Mouse (Mus musculus): ENCODE results near the gene Ifitm5. TPM values are rescaled to one million over a fixed set of nuclear protein-coding genes. Genes with fewer than 3 reads are reported as not detected.

Ifitm5 gene
- polyA plus RNA-seq, 1 experiment from 2014 or later, result 179 TPM

Other genes starting within 250 kb of the Ifitm5 start
- gene Cyp2e1, start 186.6 kb downstream of the Ifitm5 start, polyA plus RNA-seq (2014; fragmentation: Nextera tagmentation; extraction: Ambion mirVana), result not detected in 2 replicates
- 0.35 and 0.69 TPM in 2 replicates for gene Syce1, start 162.4 kb downstream of the Ifitm5 start, polyA plus RNA-seq (2014; fragmentation: Nextera tagmentation; extraction: Ambion mirVana)
- gene Zfp941, start 128.1 kb downstream of the Ifitm5 start, polyA plus RNA-seq (2014; fragmentation: Nextera tagmentation; extraction: Ambion mirVana), result 1.4 and 2.3 TPM in 2 replicates
- 7.6 and 12.9 TPM in 2 replicates for gene Urah, start 115.3 kb downstream of the Ifitm5 start, polyA plus RNA-seq (2014; fragmentation: Nextera tagmentation; extraction: Ambion mirVana)
- gene Scgb1c1, start 104.7 kb downstream of the Ifitm5 start, polyA plus RNA-seq (2014; fragmentation: Nextera tagmentation; extraction: Ambion mirVana), result 0.88 and 3.6 TPM in 2 replicates
- not detected in 2 replicates for gene Odf3, start 102.5 kb downstream of the Ifitm5 start, polyA plus RNA-seq (2014; fragmentation: Nextera tagmentation; extraction: Ambion mirVana)
- not detected in 2 replicates for gene Gm45785, start 94.0 kb downstream of the Ifitm5 start, polyA plus RNA-seq (2014; fragmentation: Nextera tagmentation; extraction: Ambion mirVana)
- 76.0 and 80.0 TPM in 2 replicates for gene Ric8a, start 93.3 kb downstream of the Ifitm5 start, polyA plus RNA-seq (2014; fragmentation: Nextera tagmentation; extraction: Ambion mirVana)
- gene Bet1l, start 92.7 kb downstream of the Ifitm5 start, polyA plus RNA-seq (2014; fragmentation: Nextera tagmentation; extraction: Ambion mirVana), result 65.4 and 75.3 TPM in 2 replicates
- 127 and 140 TPM in 2 replicates for gene Psmd13, start 68.3 kb downstream of the Ifitm5 start, polyA plus RNA-seq (2014; fragmentation: Nextera tagmentation; extraction: Ambion mirVana)
- gene Sirt3, start 68.0 kb downstream of the Ifitm5 start, polyA plus RNA-seq (2014; fragmentation: Nextera tagmentation; extraction: Ambion mirVana), result 18.3 and 19.9 TPM in 2 replicates
- 55.5 and 92.1 TPM in 2 replicates for gene Cox8b, start 49.8 kb downstream of the Ifitm5 start, polyA plus RNA-seq (2014; fragmentation: Nextera tagmentation; extraction: Ambion mirVana)
- 0.19 and 0.42 TPM in 2 replicates for gene Nlrp6, start 29.4 kb downstream of the Ifitm5 start, polyA plus RNA-seq (2014; fragmentation: Nextera tagmentation; extraction: Ambion mirVana)
- gene Pgghg, start 8.9 kb downstream of the Ifitm5 start, polyA plus RNA-seq (2014; fragmentation: Nextera tagmentation; extraction: Ambion mirVana), result 22.7 and 25.5 TPM in 2 replicates
- gene Gm45717, start 5.6 kb upstream of the Ifitm5 start, polyA plus RNA-seq (2014; fragmentation: Nextera tagmentation; extraction: Ambion mirVana), result 0.89 TPM in 1 of 2 replicates, not detected in the other
- gene Ifitm2, start 5.7 kb upstream of the Ifitm5 start, polyA plus RNA-seq (2014; fragmentation: Nextera tagmentation; extraction: Ambion mirVana), result 1,406 and 1,438 TPM in 2 replicates
- gene Ifitm1, start 16.9 kb upstream of the Ifitm5 start, polyA plus RNA-seq (2014; fragmentation: Nextera tagmentation; extraction: Ambion mirVana), result 63.4 and 76.6 TPM in 2 replicates
- gene Ifitm3, start 60.5 kb upstream of the Ifitm5 start, polyA plus RNA-seq (2014; fragmentation: Nextera tagmentation; extraction: Ambion mirVana), result 170 and 178 TPM in 2 replicates
- gene Ifitm6, start 67.6 kb upstream of the Ifitm5 start, polyA plus RNA-seq (2014; fragmentation: Nextera tagmentation; extraction: Ambion mirVana), result 1.6 and 2.1 TPM in 2 replicates
- gene Gm17387, start 78.8 kb upstream of the Ifitm5 start, polyA plus RNA-seq (2014; fragmentation: Nextera tagmentation; extraction: Ambion mirVana), result not detected in 2 replicates
- gene B4galnt4, start 110.8 kb upstream of the Ifitm5 start, polyA plus RNA-seq (2014; fragmentation: Nextera tagmentation; extraction: Ambion mirVana), result 6.6 and 10.3 TPM in 2 replicates
- gene Pkp3, start 127.9 kb upstream of the Ifitm5 start, polyA plus RNA-seq (2014; fragmentation: Nextera tagmentation; extraction: Ambion mirVana), result 30.0 and 33.5 TPM in 2 replicates
- gene Sigirr, start 150.3 kb upstream of the Ifitm5 start, polyA plus RNA-seq (2014; fragmentation: Nextera tagmentation; extraction: Ambion mirVana), result 4.0 and 4.4 TPM in 2 replicates
- 3.7 and 5.0 TPM in 2 replicates for gene Ano9, start 167.5 kb upstream of the Ifitm5 start, polyA plus RNA-seq (2014; fragmentation: Nextera tagmentation; extraction: Ambion mirVana)
- 64.5 and 74.8 TPM in 2 replicates for gene Ptdss2, start 172.1 kb upstream of the Ifitm5 start, polyA plus RNA-seq (2014; fragmentation: Nextera tagmentation; extraction: Ambion mirVana)
- gene Rnh1, start 222.6 kb upstream of the Ifitm5 start, polyA plus RNA-seq (2014; fragmentation: Nextera tagmentation; extraction: Ambion mirVana), result 160 and 166 TPM in 2 replicates
- gene Hras, start 243.7 kb upstream of the Ifitm5 start, polyA plus RNA-seq (2014; fragmentation: Nextera tagmentation; extraction: Ambion mirVana), result 122 and 142 TPM in 2 replicates
- 6.0 and 7.2 TPM in 2 replicates for gene Lrrc56, start 243.9 kb upstream of the Ifitm5 start, polyA plus RNA-seq (2014; fragmentation: Nextera tagmentation; extraction: Ambion mirVana)